Mouse (Mus musculus): ENCODE measurements around the gene Hsd11b1. TPM values are rescaled to one million over a fixed set of nuclear protein-coding genes. Genes with fewer than 3 reads are reported as not detected.

Gene Hsd11b1
- polyA plus RNA-seq, 1 experiment, result not detected

- H3K27ac ChIP-seq (ENCODE audit: insufficient read depth, low read depth, low read length), result no peak overlapping the region
- TF ChIP-seq POLR2A (IDR thresholded peaks at IDR 0.05; ENCODE audit: borderline replicate concordance, low read depth, low read length), result no peak
- no peak for TF ChIP-seq CTCF (IDR thresholded peaks at IDR 0.05; ENCODE audit: low read depth, low read length)
- 0 out of 2 replicates have a peak, but pooled peaks cover 2% of the 10 kb centered on the region for H3K4me1 ChIP-seq (ENCODE audit: control insufficient read depth, insufficient read depth, low read length)
- H3K4me3 ChIP-seq (ENCODE audit: insufficient read depth, low read length), result no peak overlapping the region
These were observed 12.5 kb downstream of the Hsd11b1 start for GRCm38 (mm10) chr1:193251386-193251785.

GRCm38 (mm10) chr1:193250026-193250425 lies 13.8 kb downstream of the Hsd11b1 start:
- no peak for TF ChIP-seq POLR2A (IDR thresholded peaks at IDR 0.05; ENCODE audit: borderline replicate concordance, low read depth, low read length)
- TF ChIP-seq CTCF (IDR thresholded peaks at IDR 0.05; ENCODE audit: low read depth, low read length), result no peak
- Histone ChIP-seq H3K27ac (ENCODE audit: insufficient read depth, low read depth, low read length) (no peak overlapping the region), H3K4me3 (ENCODE audit: insufficient read depth, low read length) (no peak overlapping the region), H3K4me1 (ENCODE audit: control insufficient read depth, insufficient read depth, low read length) (0 out of 2 replicates have a peak, but pooled peaks cover 2% of the 10 kb centered on the region)

GRCm38 (mm10) chr1:193244235-193244634 lies 19.6 kb downstream of the Hsd11b1 start:
- no peak overlapping the region for H3K4me3 ChIP-seq (ENCODE audit: insufficient read depth, low read length)
- H3K27ac ChIP-seq (ENCODE audit: insufficient read depth, low read depth, low read length), result no peak overlapping the region
- TF ChIP-seq POLR2A (IDR thresholded peaks at IDR 0.05; ENCODE audit: borderline replicate concordance, low read depth, low read length) (no peak), CTCF (IDR thresholded peaks at IDR 0.05; ENCODE audit: low read depth, low read length) (no peak)
- H3K4me1 ChIP-seq (ENCODE audit: control insufficient read depth, insufficient read depth, low read length), result peaks cover 13% of the 10 kb centered on the region

GRCm38 (mm10) chr1:193243571-193244193 lies 20.2 kb downstream of the Hsd11b1 start:
- TF ChIP-seq CTCF (IDR thresholded peaks at IDR 0.05; ENCODE audit: low read depth, low read length) (no peak), POLR2A (IDR thresholded peaks at IDR 0.05; ENCODE audit: borderline replicate concordance, low read depth, low read length) (no peak)
- Histone ChIP-seq H3K27ac (ENCODE audit: insufficient read depth, low read depth, low read length) (no peak overlapping the region), H3K4me1 (ENCODE audit: control insufficient read depth, insufficient read depth, low read length) (peaks cover 13% of the 10 kb centered on the region)

GRCm38 (mm10) chr1:193242863-193243262 lies 21.0 kb downstream of the Hsd11b1 start:
- TF ChIP-seq CTCF (IDR thresholded peaks at IDR 0.05; ENCODE audit: low read depth, low read length) (no peak), POLR2A (IDR thresholded peaks at IDR 0.05; ENCODE audit: borderline replicate concordance, low read depth, low read length) (no peak)
- no peak overlapping the region for H3K27ac ChIP-seq (ENCODE audit: insufficient read depth, low read depth, low read length)
- H3K4me3 ChIP-seq (ENCODE audit: insufficient read depth, low read length), result no peak overlapping the region
- H3K4me1 ChIP-seq (ENCODE audit: control insufficient read depth, insufficient read depth, low read length), result peaks cover 13% of the 10 kb centered on the region

More at GRCm38 (mm10) chr1:193243571-193244193, 20.2 kb downstream of the Hsd11b1 start:
- no peak overlapping the region for H3K4me3 ChIP-seq (ENCODE audit: insufficient read depth, low read length)

- TF ChIP-seq POLR2A (IDR thresholded peaks at IDR 0.05; ENCODE audit: borderline replicate concordance, low read depth, low read length), result no peak
- TF ChIP-seq CTCF (IDR thresholded peaks at IDR 0.05; ENCODE audit: low read depth, low read length), result no peak
- no peak overlapping the region for H3K27ac ChIP-seq (ENCODE audit: insufficient read depth, low read depth, low read length)
These were observed 21.6 kb downstream of the Hsd11b1 start for GRCm38 (mm10) chr1:193242238-193242637.

GRCm38 (mm10) chr1:193241436-193241835 lies 22.4 kb downstream of the Hsd11b1 start:
- Histone ChIP-seq H3K27ac (ENCODE audit: insufficient read depth, low read depth, low read length) (no peak overlapping the region), H3K4me3 (ENCODE audit: insufficient read depth, low read length) (no peak overlapping the region), H3K4me1 (ENCODE audit: control insufficient read depth, insufficient read depth, low read length) (peaks cover 13% of the 10 kb centered on the region)
- TF ChIP-seq POLR2A (IDR thresholded peaks at IDR 0.05; ENCODE audit: borderline replicate concordance, low read depth, low read length) (no peak), CTCF (IDR thresholded peaks at IDR 0.05; ENCODE audit: low read depth, low read length) (no peak)

More at GRCm38 (mm10) chr1:193242238-193242637, 21.6 kb downstream of the Hsd11b1 start:
- Histone ChIP-seq H3K4me3 (ENCODE audit: insufficient read depth, low read length) (no peak overlapping the region), H3K4me1 (ENCODE audit: control insufficient read depth, insufficient read depth, low read length) (peaks cover 13% of the 10 kb centered on the region)

GRCm38 (mm10) chr1:193238426-193238825 lies 25.4 kb downstream of the Hsd11b1 start:
- TF ChIP-seq CTCF (IDR thresholded peaks at IDR 0.05; ENCODE audit: low read depth, low read length), result no peak
- no peak for TF ChIP-seq POLR2A (IDR thresholded peaks at IDR 0.05; ENCODE audit: borderline replicate concordance, low read depth, low read length)
- H3K4me3 ChIP-seq (ENCODE audit: insufficient read depth, low read length), result no peak overlapping the region
- peaks cover 13% of the 10 kb centered on the region for H3K4me1 ChIP-seq (ENCODE audit: control insufficient read depth, insufficient read depth, low read length)
- H3K27ac ChIP-seq (ENCODE audit: insufficient read depth, low read depth, low read length), result no peak overlapping the region

GRCm38 (mm10) chr1:193234930-193235329 lies 28.9 kb downstream of the Hsd11b1 start:
- Histone ChIP-seq H3K27ac (ENCODE audit: insufficient read depth, low read depth, low read length) (no peak overlapping the region), H3K4me3 (ENCODE audit: insufficient read depth, low read length) (no peak overlapping the region), H3K4me1 (ENCODE audit: control insufficient read depth, insufficient read depth, low read length) (peaks cover 3% of the 10 kb centered on the region; the same call in 1 of the 2 replicates)
- no peak for TF ChIP-seq CTCF (IDR thresholded peaks at IDR 0.05; ENCODE audit: low read depth, low read length)
- TF ChIP-seq POLR2A (IDR thresholded peaks at IDR 0.05; ENCODE audit: borderline replicate concordance, low read depth, low read length), result no peak

GRCm38 (mm10) chr1:193234130-193234645 lies 29.7 kb downstream of the Hsd11b1 start:
- Histone ChIP-seq H3K4me3 (ENCODE audit: insufficient read depth, low read length) (no peak overlapping the region), H3K4me1 (ENCODE audit: control insufficient read depth, insufficient read depth, low read length) (peaks cover 3% of the 10 kb centered on the region; the same call in 1 of the 2 replicates), H3K27ac (ENCODE audit: insufficient read depth, low read depth, low read length) (no peak overlapping the region)
- TF ChIP-seq POLR2A (IDR thresholded peaks at IDR 0.05; ENCODE audit: borderline replicate concordance, low read depth, low read length), result no peak
- TF ChIP-seq CTCF (IDR thresholded peaks at IDR 0.05; ENCODE audit: low read depth, low read length), result no peak

All from bone marrow macrophage, adult 2 months (primary cell).